Mouse (Mus musculus) intestine, embryonic 14.5 days (tissue): ENCODE data around the gene Ctsd. TPM values are rescaled to one million over a fixed set of nuclear protein-coding genes. Genes with fewer than 3 reads are reported as not detected.

ENCODE experiments used
- ATAC-seq: fragments of 200-750 bp; cut with Nextera tagmentation; replicated peaks from 2 replicates; pipeline ENCODE4 v1.8.0; 2017; ENCODE audit warnings: low read depth, moderate number of reproducible peaks, moderate TSS enrichment, moderate library complexity; ENCODE audit not compliant: low FRiP score, low TSS enrichment
- DNase-seq: peaks from one replicate; pipeline ENCODE4 v3.0.0-alpha.2; 2018; ENCODE audit warnings: low spot score
- H3K27ac ChIP-seq: fragments of 300-500 bp; sonication (generic); 2 replicates; pipeline ENCODE4 v1.5.1; 2014; ENCODE audit warnings: low read depth, mild to moderate bottlenecking, control low read depth
- H3K27me3 ChIP-seq: fragments of 300-500 bp; sonication (generic); replicated peaks from 2 replicates; pipeline ENCODE4 v1.6.1; 2014; ENCODE audit warnings: low read length, control low read depth; ENCODE audit not compliant: control insufficient read depth, insufficient read depth
- H3K36me3 ChIP-seq: fragments of 300-500 bp; sonication (generic); 2 replicates; pipeline ENCODE4 v1.6.1; 2014; ENCODE audit warnings: low read length, control low read depth; ENCODE audit not compliant: control insufficient read depth, insufficient read depth
- H3K4me1 ChIP-seq: fragments of 300-500 bp; sonication (generic); replicated peaks from 2 replicates; pipeline ENCODE4 v1.6.1; 2014; ENCODE audit warnings: low read length, control low read depth, mixed read lengths; ENCODE audit not compliant: control insufficient read depth, insufficient read depth
- H3K4me2 ChIP-seq: fragments of 300-500 bp; sonication (generic); 2 replicates; pipeline ENCODE4 v1.6.1; 2014; ENCODE audit warnings: low read length
- H3K4me3 ChIP-seq: fragments of 300-500 bp; sonication (generic); 2 replicates; pipeline ENCODE4 v1.5.1; 2014; ENCODE audit warnings: low read depth, low read length, control low read depth, mixed read lengths
- H3K9ac ChIP-seq: fragments of 300-500 bp; sonication (generic); 2 replicates; pipeline ENCODE4 v1.6.1; 2014; ENCODE audit warnings: mild to moderate bottlenecking, low read length
- H3K9me3 ChIP-seq: fragments of 300-500 bp; sonication (generic); 2 replicates; pipeline ENCODE4 v1.6.1; 2016; ENCODE audit warnings: low read length, control low read depth; ENCODE audit not compliant: control insufficient read depth
- WGBS: fragments of 180-500 bp; shearing (Covaris S2); extraction: QIAGEN DNeasy Blood & Tissue Kit; methylation state at CpG from one replicate; pipeline ENCODE4 v1.1.7; 2014; 5-methylcytosine and 5-hydroxymethylcytosine counted together
- polyA plus RNA-seq: library from polyadenylated mRNA; unstranded; fragments of >200 nt; fragmentation: Nextera tagmentation; extraction: Ambion mirVana; gene quantifications from 2 replicates; pipeline ENCODE4 v1.2.1, GENCODE M21; 2014

Ctsd gene
- polyA plus RNA-seq, 1 experiment from 2014 or later, result 248 TPM

GRCm38 (mm10) chr7:142368856-142369255, 19.0 kb downstream of the Ctsd start:
- Histone ChIP-seq H3K9me3 (no peaks in the 10 kb centered on the region), H3K27me3 (peaks cover 32% of the 10 kb centered on the region), H3K4me2 (no peak overlapping the region), H3K36me3 (no peaks in the 10 kb centered on the region), H3K9ac (no peak overlapping the region), H3K4me3 (no peak overlapping the region), H3K27ac (no peak overlapping the region), H3K4me1 (peaks cover 4% of the 10 kb centered on the region; the same call in 1 of the 2 replicates)
- WGBS, result 83% methylated on average over 2 of the region's 2 CpGs
- ATAC-seq, result no peak
- no peak for DNase-seq

- Histone ChIP-seq H3K27me3 (no peaks in the 10 kb centered on the region), H3K4me3 (no peak overlapping the region), H3K4me2 (no peak overlapping the region), H3K9ac (no peak overlapping the region), H3K4me1 (no peaks in the 10 kb centered on the region), H3K36me3 (no peaks in the 10 kb centered on the region), H3K9me3 (no peaks in the 10 kb centered on the region), H3K27ac (no peak overlapping the region)
- WGBS, result 77% methylated on average over 4 of the region's 4 CpGs
- DNase-seq, result no peak
- ATAC-seq, result no peak
Measured at GRCm38 (mm10) chr7:142363107-142363506, 24.7 kb downstream of the Ctsd start.

- H3K9me3 ChIP-seq, result no peaks in the 10 kb centered on the region
- ATAC-seq, result no peak
- no peak overlapping the region for H3K4me2 ChIP-seq
Measured at GRCm38 (mm10) chr7:142360743-142361142, 27.1 kb downstream of the Ctsd start.

GRCm38 (mm10) chr7:142359129-142359528, 28.7 kb downstream of the Ctsd start:
- Histone ChIP-seq H3K4me2 (no peak overlapping the region), H3K4me3 (no peak overlapping the region), H3K27ac (no peak overlapping the region), H3K36me3 (no peaks in the 10 kb centered on the region), H3K4me1 (peaks cover 5% of the 10 kb centered on the region; the same call in 1 of the 2 replicates), H3K9ac (no peak overlapping the region), H3K27me3 (no peaks in the 10 kb centered on the region), H3K9me3 (no peaks in the 10 kb centered on the region)
- 50% methylated on average over 8 of the region's 8 CpGs for WGBS
- ATAC-seq (no peak), DNase-seq (no peak)

More at GRCm38 (mm10) chr7:142360743-142361142, 27.1 kb downstream of the Ctsd start:
- H3K4me3 ChIP-seq, result no peak overlapping the region
- no peak overlapping the region for H3K9ac ChIP-seq
- H3K36me3 ChIP-seq, result no peaks in the 10 kb centered on the region
- H3K27me3 ChIP-seq, result no peaks in the 10 kb centered on the region
- H3K4me1 ChIP-seq, result no peaks in the 10 kb centered on the region
- DNase-seq, result no peak
- H3K27ac ChIP-seq, result no peak overlapping the region

GRCm38 (mm10) chr7:142357566-142357965, 30.3 kb downstream of the Ctsd start:
- no peak overlapping the region for H3K27ac ChIP-seq
- no peaks in the 10 kb centered on the region for H3K27me3 ChIP-seq
- no peaks in the 10 kb centered on the region for H3K9me3 ChIP-seq
- DNase-seq (no peak), ATAC-seq (no peak)
- peaks cover 5% of the 10 kb centered on the region; the same call in 1 of the 2 replicates for H3K4me1 ChIP-seq
- no peaks in the 10 kb centered on the region for H3K36me3 ChIP-seq
- no peak overlapping the region for H3K4me2 ChIP-seq
- WGBS, result 70% methylated on average over 3 of the region's 3 CpGs
- no peak overlapping the region for H3K4me3 ChIP-seq
- no peak overlapping the region for H3K9ac ChIP-seq

- no peak for DNase-seq
- Histone ChIP-seq H3K27me3 (no peaks in the 10 kb centered on the region), H3K4me3 (no peak overlapping the region), H3K4me2 (no peak overlapping the region), H3K36me3 (no peaks in the 10 kb centered on the region), H3K27ac (no peak overlapping the region), H3K4me1 (peaks cover 7% of the 10 kb centered on the region; the same call in 1 of the 2 replicates), H3K9me3 (no peaks in the 10 kb centered on the region), H3K9ac (no peak overlapping the region)
- no peak for ATAC-seq
- 45% methylated on average over 8 of the region's 8 CpGs for WGBS
Measured at GRCm38 (mm10) chr7:142354661-142355233, 33.1 kb downstream of the Ctsd start.

- Histone ChIP-seq H3K27me3 (no peaks in the 10 kb centered on the region), H3K4me1 (peaks cover 13% of the 10 kb centered on the region), H3K4me3 (no peak overlapping the region), H3K27ac (no peak overlapping the region), H3K9ac (no peak overlapping the region), H3K9me3 (no peaks in the 10 kb centered on the region), H3K36me3 (no peaks in the 10 kb centered on the region), H3K4me2 (no peak overlapping the region)
- DNase-seq, result no peak
- no peak for ATAC-seq
- 66% methylated on average over 5 of the region's 5 CpGs for WGBS
Measured at GRCm38 (mm10) chr7:142353854-142354253, 34.0 kb downstream of the Ctsd start.

- Histone ChIP-seq H3K9me3 (no peaks in the 10 kb centered on the region), H3K4me3 (no peak overlapping the region), H3K27me3 (no peaks in the 10 kb centered on the region), H3K4me1 (peaks cover 13% of the 10 kb centered on the region), H3K9ac (no peak overlapping the region), H3K27ac (no peak overlapping the region), H3K36me3 (no peaks in the 10 kb centered on the region), H3K4me2 (no peak overlapping the region)
- ATAC-seq (no peak), DNase-seq (no peak)
- 45% methylated on average over 5 of the region's 5 CpGs for WGBS
Measured at GRCm38 (mm10) chr7:142351569-142351968, 36.3 kb downstream of the Ctsd start.

GRCm38 (mm10) chr7:142349308-142349961, 38.4 kb downstream of the Ctsd start:
- Histone ChIP-seq H3K27me3 (no peaks in the 10 kb centered on the region), H3K4me2 (no peak overlapping the region), H3K4me1 (peaks cover 9% of the 10 kb centered on the region; the same call in 1 of the 2 replicates), H3K27ac (no peak overlapping the region), H3K9ac (no peak overlapping the region), H3K36me3 (no peaks in the 10 kb centered on the region), H3K9me3 (no peaks in the 10 kb centered on the region), H3K4me3 (no peak overlapping the region)
- ATAC-seq (0 out of 2 replicates have a peak, but pooled peaks have one; percentile 15), DNase-seq (no peak)
- 29% methylated on average over 9 of the region's 9 CpGs for WGBS
